Mouse (Mus musculus) adrenal gland, adult 2 months (tissue): ENCODE data around the gene Ubc. TPM values are rescaled to one million over a fixed set of nuclear protein-coding genes. Genes with fewer than 3 reads are reported as not detected.

Experiments
- DNase-seq: peaks from one replicate; pipeline ENCODE4 v3.0.0; 2021
- polyA plus RNA-seq: library from polyadenylated mRNA; depleted of rRNA; stranded (reverse); fragments of >200 nt; gene quantifications from 2 replicates; pipeline ENCODE4 v1.2.3, GENCODE M21; 2012
- total RNA-seq, 2 experiments: library from RNA; stranded (reverse); gene quantifications; 2 replicates each; pipeline ENCODE4 v1.2.3; 2021

The Ubc gene
- total and polyA plus RNA-seq, 3 experiments = 889 to 2,925 (median 1,333) TPM

GRCm38 (mm10) chr5:125383637-125384420 is 6.2 kb downstream of the Ubc start:
- DNase-seq = no peak

GRCm38 (mm10) chr5:125382673-125383558 is 7.1 kb downstream of the Ubc start:
- peak; percentile 76 for DNase-seq

- DNase-seq = peak; percentile 44
These were observed 7.9 kb downstream of the Ubc start for GRCm38 (mm10) chr5:125381954-125382672.

- DNase-seq = peak; percentile 39
These were observed 11.1 kb downstream of the Ubc start for GRCm38 (mm10) chr5:125378919-125379318.

- no peak for DNase-seq
These were observed 12.8 kb downstream of the Ubc start for GRCm38 (mm10) chr5:125377214-125377613.

GRCm38 (mm10) chr5:125375871-125376270 is 14.1 kb downstream of the Ubc start:
- no peak for DNase-seq

GRCm38 (mm10) chr5:125372027-125372426 is 18.0 kb downstream of the Ubc start:
- no peak for DNase-seq

- DNase-seq = no peak
These were observed 18.9 kb downstream of the Ubc start for GRCm38 (mm10) chr5:125370950-125371693.

- peak; percentile 67 for DNase-seq
These were observed 21.4 kb downstream of the Ubc start for GRCm38 (mm10) chr5:125368568-125368967.

- no peak for DNase-seq
These were observed 21.8 kb downstream of the Ubc start for GRCm38 (mm10) chr5:125368156-125368555.

GRCm38 (mm10) chr5:125364851-125365429 is 25.1 kb downstream of the Ubc start:
- DNase-seq = no peak

GRCm38 (mm10) chr5:125363894-125364293 is 26.1 kb downstream of the Ubc start:
- no peak for DNase-seq

- DNase-seq = no peak
These were observed 29.0 kb downstream of the Ubc start for GRCm38 (mm10) chr5:125360981-125361510.

GRCm38 (mm10) chr5:125360566-125360965 is 29.4 kb downstream of the Ubc start:
- DNase-seq = no peak

GRCm38 (mm10) chr5:125358270-125358608 is 31.8 kb downstream of the Ubc start:
- no peak for DNase-seq

- no peak for DNase-seq
These were observed 32.3 kb downstream of the Ubc start for GRCm38 (mm10) chr5:125357543-125358269.

GRCm38 (mm10) chr5:125355650-125356049 is 34.4 kb downstream of the Ubc start:
- DNase-seq = no peak

GRCm38 (mm10) chr5:125354885-125355492 is 35.0 kb downstream of the Ubc start:
- no peak for DNase-seq

- DNase-seq = no peak
These were observed 37.2 kb downstream of the Ubc start for GRCm38 (mm10) chr5:125352781-125353294.

GRCm38 (mm10) chr5:125351939-125352338 is 38.1 kb downstream of the Ubc start:
- DNase-seq = no peak
